Mouse (Mus musculus) lung, postnatal 0 days (tissue): ENCODE results near the gene Ano3. TPM values are rescaled to one million over a fixed set of nuclear protein-coding genes. Genes with fewer than 3 reads are reported as not detected.

ENCODE experiments used
- ATAC-seq: fragments of 200-750 bp; cut with Nextera tagmentation; 2 replicates; pipeline ENCODE4 v1.8.0; 2017; ENCODE audit warnings: moderate library complexity
- DNase-seq: peaks from one replicate; pipeline ENCODE4 v3.0.0-alpha.2; 2016; ENCODE audit warnings: low spot score
- H3K27ac ChIP-seq: fragments of 300-500 bp; sonication (generic); 2 replicates; pipeline ENCODE4 v1.5.1; 2014; ENCODE audit warnings: antibody characterized with exemption, mild to moderate bottlenecking, low read length, mixed read lengths
- H3K27me3 ChIP-seq: fragments of 300-500 bp; sonication (generic); replicated peaks from 2 replicates; pipeline ENCODE4 v1.6.1; 2014; ENCODE audit warnings: low read length, mixed read lengths; ENCODE audit not compliant: insufficient read depth
- H3K36me3 ChIP-seq: fragments of 300-500 bp; sonication (generic); 2 replicates; pipeline ENCODE4 v1.6.1; 2014; ENCODE audit warnings: low read length, mixed read lengths; ENCODE audit not compliant: insufficient read depth
- H3K4me1 ChIP-seq: fragments of 300-500 bp; sonication (generic); 2 replicates; pipeline ENCODE4 v1.6.1; 2014; ENCODE audit warnings: antibody characterized with exemption, low read depth, low read length, mixed read lengths; ENCODE audit not compliant: insufficient read depth
- H3K4me2 ChIP-seq: fragments of 300-500 bp; sonication (generic); replicated peaks from 2 replicates; pipeline ENCODE4 v1.6.1; 2014; ENCODE audit warnings: low read depth, mild to moderate bottlenecking, low read length, moderate library complexity, mixed read lengths
- H3K4me3 ChIP-seq: fragments of 300-500 bp; sonication (generic); 2 replicates; pipeline ENCODE4 v1.5.1; 2014; ENCODE audit warnings: low read depth, low read length
- H3K9ac ChIP-seq: fragments of 300-500 bp; sonication (generic); replicated peaks from 2 replicates; pipeline ENCODE4 v1.6.1; 2014; ENCODE audit warnings: low read depth, mild to moderate bottlenecking
- H3K9me3 ChIP-seq: fragments of 300-500 bp; sonication (generic); 2 replicates; pipeline ENCODE4 v1.6.1; 2016; ENCODE audit warnings: low read length, mixed read lengths
- CTCF ChIP-seq: IDR thresholded peaks from 2 replicates; pipeline ENCODE4 v1.5.1; 2016; ENCODE audit warnings: antibody characterized with exemption, mild to moderate bottlenecking
- EP300 ChIP-seq: IDR thresholded peaks from 2 replicates; pipeline ENCODE4 v1.6.1; 2016; ENCODE audit warnings: antibody characterized with exemption, mild to moderate bottlenecking, control low read depth
- WGBS: fragments of 180-500 bp; shearing (Covaris S2); extraction: QIAGEN DNeasy Blood & Tissue Kit; methylation state at CpG from one replicate; pipeline ENCODE4 v1.1.7; 2014; 5-methylcytosine and 5-hydroxymethylcytosine counted together
- polyA plus RNA-seq: library from polyadenylated mRNA; unstranded; fragments of >200 nt; fragmentation: Nextera tagmentation; extraction: Ambion mirVana; gene quantifications from 2 replicates; pipeline ENCODE4 v1.2.1, GENCODE M21; 2015

The Ano3 gene
- polyA plus RNA-seq, 1 experiment from 2014 or later = 0.06 TPM

DNA sequence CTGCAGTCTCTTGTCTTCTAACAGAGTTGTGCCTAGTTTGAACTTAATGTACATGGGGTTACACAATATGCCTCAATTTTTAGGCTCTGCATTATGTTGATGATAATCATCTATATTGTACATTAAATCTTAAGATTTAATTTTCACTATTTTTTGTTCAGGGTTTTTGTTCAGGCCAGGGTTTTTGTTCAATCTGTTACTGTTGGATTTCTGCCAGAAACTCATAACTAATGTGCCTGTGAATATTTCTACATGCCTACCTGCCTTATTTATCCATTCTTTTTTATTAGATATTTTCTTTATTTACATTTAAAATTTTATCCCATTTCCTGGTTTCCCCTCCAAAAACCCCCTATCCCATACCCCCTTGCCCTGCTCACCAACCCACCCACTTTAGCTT lies 224.6 kb downstream of the Ano3 start:
- no peak for DNase-seq
- H3K27ac ChIP-seq = no peak overlapping the region
- TF ChIP-seq EP300 (no peak), CTCF (no peak)
- no peak for ATAC-seq
- no peaks in the 10 kb centered on the region for H3K9me3 ChIP-seq
- no peaks in the 10 kb centered on the region for H3K36me3 ChIP-seq
- H3K9ac ChIP-seq = no peak overlapping the region
- H3K4me1 ChIP-seq = no peaks in the 10 kb centered on the region
- H3K4me2 ChIP-seq = no peak overlapping the region
- no peaks in the 10 kb centered on the region for H3K27me3 ChIP-seq
- H3K4me3 ChIP-seq = no peak overlapping the region

- no peak for DNase-seq
- no peak overlapping the region for H3K4me2 ChIP-seq
- H3K27ac ChIP-seq = no peak overlapping the region
- no peak for TF ChIP-seq EP300
- TF ChIP-seq CTCF = no peak
- no peaks in the 10 kb centered on the region for H3K4me1 ChIP-seq
- H3K36me3 ChIP-seq = no peaks in the 10 kb centered on the region
- H3K9me3 ChIP-seq = no peaks in the 10 kb centered on the region
- no peaks in the 10 kb centered on the region for H3K27me3 ChIP-seq
- WGBS = 74% methylated on average over 1 of the region's 1 CpGs
- H3K4me3 ChIP-seq = no peak overlapping the region
- H3K9ac ChIP-seq = no peak overlapping the region
- no peak for ATAC-seq
Observed at GRCm38 (mm10) chr2:110722208-110722607, 228.5 kb downstream of the Ano3 start.

DNA sequence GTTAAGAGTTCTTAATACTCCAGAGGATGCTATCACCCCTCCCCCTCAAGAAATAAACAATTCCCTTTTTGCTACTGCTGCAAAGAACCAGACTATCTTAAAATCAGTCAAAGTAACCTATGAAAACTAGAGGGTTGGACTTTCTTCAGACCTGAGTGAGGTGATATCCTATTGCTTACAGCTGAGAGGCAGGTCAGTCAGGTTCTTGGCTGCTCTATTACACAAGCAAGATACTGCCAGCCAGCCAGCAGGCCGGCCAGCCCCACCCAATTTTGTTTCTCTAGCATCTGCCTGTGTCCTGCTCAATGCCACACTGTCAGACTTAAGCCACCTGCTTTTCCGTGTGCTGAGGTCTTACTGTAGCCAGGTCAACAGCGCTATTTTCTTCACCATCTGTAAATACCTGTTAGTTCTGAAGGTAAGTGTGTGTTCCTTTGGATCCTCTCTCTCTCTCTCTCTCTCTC lies 229.4 kb downstream of the Ano3 start, which contains the start of gene Muc15:
TSS of gene Muc15 (plus strand) at position 51 of the 464 bp plus-strand sequence.
- Histone ChIP-seq H3K4me2 (no peak within 1 kb of the TSS), H3K36me3 (no peaks in the 10 kb centered on the region), H3K27me3 (no peaks in the 10 kb centered on the region), H3K27ac (no peak within 1 kb of the TSS), H3K9me3 (no peaks in the 10 kb centered on the region), H3K4me3 (no peak within 1 kb of the TSS), H3K4me1 (no peaks in the 10 kb centered on the region), H3K9ac (no peak within 1 kb of the TSS)
- TF ChIP-seq EP300 (no peak), CTCF (no peak)
- 35% methylated on average over 3 of the region's 3 CpGs for WGBS
- DNase-seq = no peak
- no peak for ATAC-seq

DNA sequence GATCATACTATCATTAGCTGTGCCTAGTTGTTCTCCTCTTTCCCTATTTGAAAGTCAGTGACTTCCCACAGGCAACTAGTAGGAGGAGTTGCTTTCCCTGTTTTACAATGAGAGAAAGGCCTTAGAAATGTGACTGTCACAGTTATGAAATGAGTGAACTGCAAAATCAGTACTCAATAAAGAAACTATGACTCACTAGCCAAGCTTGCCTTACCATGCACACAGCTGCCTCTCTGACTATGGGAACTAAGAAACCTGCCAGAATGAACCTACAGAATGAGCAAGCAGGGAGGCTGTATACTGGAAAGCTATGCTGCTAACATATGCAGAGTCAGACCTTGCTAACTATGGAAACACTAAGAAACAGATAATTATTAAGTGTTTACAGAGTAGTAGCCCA lies 231.7 kb downstream of the Ano3 start:
- Histone ChIP-seq H3K27ac (no peak overlapping the region), H3K9ac (no peak overlapping the region), H3K4me2 (no peak overlapping the region), H3K36me3 (no peaks in the 10 kb centered on the region), H3K9me3 (no peaks in the 10 kb centered on the region), H3K27me3 (no peaks in the 10 kb centered on the region), H3K4me3 (no peak overlapping the region), H3K4me1 (no peaks in the 10 kb centered on the region)
- DNase-seq (no peak), ATAC-seq (no peak)
- TF ChIP-seq CTCF (no peak), EP300 (no peak)

DNA sequence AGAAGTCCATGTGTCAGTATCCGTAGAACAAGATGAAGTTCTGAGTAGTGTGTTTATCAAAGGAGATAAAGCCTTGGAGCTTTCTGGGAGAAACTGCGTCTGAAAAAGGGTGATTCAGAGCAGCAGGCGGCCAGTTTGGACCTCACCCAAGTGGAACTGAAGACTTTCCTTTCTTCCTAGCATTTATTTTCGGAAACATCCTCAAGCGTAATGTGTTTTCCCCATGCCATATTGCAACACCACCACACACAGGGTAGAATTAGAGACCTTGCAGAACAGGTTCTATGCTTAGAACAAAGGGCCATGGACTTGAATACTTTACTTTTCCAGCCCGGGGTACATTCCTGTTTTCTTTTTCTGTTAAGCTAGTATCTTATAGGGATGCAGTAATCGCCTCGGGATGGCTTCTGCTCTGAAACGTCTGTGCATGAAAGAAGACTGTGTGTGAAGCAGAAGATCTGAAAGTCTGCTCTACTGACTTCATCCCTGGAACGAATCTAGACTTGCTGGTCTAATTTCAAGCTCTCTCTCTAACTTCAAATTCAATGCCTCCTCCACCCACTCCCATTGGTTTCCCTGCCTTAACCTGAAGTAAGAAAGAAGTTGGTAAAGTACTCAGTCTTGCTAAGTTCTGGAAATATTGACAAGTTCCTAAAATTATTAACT lies 240.5 kb downstream of the Ano3 start:
- Histone ChIP-seq H3K36me3 (no peaks in the 10 kb centered on the region), H3K27ac (no peak overlapping the region), H3K9me3 (no peaks in the 10 kb centered on the region), H3K9ac (no peak overlapping the region), H3K4me2 (no peak overlapping the region), H3K4me3 (no peak overlapping the region), H3K4me1 (no peaks in the 10 kb centered on the region), H3K27me3 (no peaks in the 10 kb centered on the region)
- TF ChIP-seq CTCF (no peak), EP300 (no peak)
- no peak for ATAC-seq
- WGBS = 54% methylated on average over 10 of the region's 10 CpGs
- DNase-seq = peak; percentile 37

DNA sequence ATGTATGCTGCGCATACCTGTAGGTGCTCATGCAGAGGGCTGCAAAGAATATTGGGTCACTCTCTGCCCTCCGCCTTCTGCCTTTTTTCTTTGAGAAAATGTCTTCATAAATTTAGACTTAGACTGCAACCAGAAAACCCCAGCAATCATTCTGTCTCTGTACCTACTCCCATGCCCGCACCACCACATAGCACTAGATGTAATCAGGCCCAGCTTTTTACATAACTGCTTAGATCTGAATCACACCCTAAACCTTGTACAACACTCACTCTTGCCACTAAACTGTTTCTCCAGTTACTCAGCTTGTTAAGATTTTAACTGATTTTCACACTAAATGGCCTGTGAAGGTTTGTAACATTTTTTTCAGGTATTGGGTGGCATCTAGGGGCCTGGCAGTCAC lies 241.3 kb downstream of the Ano3 start:
- no peak for DNase-seq
- no peaks in the 10 kb centered on the region for H3K9me3 ChIP-seq
- no peak overlapping the region for H3K27ac ChIP-seq
- no peak for ATAC-seq
- 88% methylated on average over 3 of the region's 3 CpGs for WGBS
- H3K4me1 ChIP-seq = no peaks in the 10 kb centered on the region
- H3K27me3 ChIP-seq = no peaks in the 10 kb centered on the region
- no peaks in the 10 kb centered on the region for H3K36me3 ChIP-seq
- TF ChIP-seq CTCF (no peak), EP300 (no peak)
- H3K9ac ChIP-seq = no peak overlapping the region
- H3K4me3 ChIP-seq = no peak overlapping the region
- no peak overlapping the region for H3K4me2 ChIP-seq
